Mouse (Mus musculus): ENCODE measurements around the gene Tfr2.

Gene Tfr2

GRCm38 (mm10) chr5:137537461-137537860 is 32.2 kb upstream of the Tfr2 start:
- DNase-seq (ENCODE audit: low spot score in 2 of 2): no peak

GRCm38 (mm10) chr5:137539291-137539801 is 30.3 kb upstream of the Tfr2 start:
- no peak for DNase-seq (ENCODE audit: low spot score in 2 of 2)

- no peak for DNase-seq (ENCODE audit: low spot score in 2 of 2)
These were observed 28.6 kb upstream of the Tfr2 start for GRCm38 (mm10) chr5:137540991-137541390.

DNA sequence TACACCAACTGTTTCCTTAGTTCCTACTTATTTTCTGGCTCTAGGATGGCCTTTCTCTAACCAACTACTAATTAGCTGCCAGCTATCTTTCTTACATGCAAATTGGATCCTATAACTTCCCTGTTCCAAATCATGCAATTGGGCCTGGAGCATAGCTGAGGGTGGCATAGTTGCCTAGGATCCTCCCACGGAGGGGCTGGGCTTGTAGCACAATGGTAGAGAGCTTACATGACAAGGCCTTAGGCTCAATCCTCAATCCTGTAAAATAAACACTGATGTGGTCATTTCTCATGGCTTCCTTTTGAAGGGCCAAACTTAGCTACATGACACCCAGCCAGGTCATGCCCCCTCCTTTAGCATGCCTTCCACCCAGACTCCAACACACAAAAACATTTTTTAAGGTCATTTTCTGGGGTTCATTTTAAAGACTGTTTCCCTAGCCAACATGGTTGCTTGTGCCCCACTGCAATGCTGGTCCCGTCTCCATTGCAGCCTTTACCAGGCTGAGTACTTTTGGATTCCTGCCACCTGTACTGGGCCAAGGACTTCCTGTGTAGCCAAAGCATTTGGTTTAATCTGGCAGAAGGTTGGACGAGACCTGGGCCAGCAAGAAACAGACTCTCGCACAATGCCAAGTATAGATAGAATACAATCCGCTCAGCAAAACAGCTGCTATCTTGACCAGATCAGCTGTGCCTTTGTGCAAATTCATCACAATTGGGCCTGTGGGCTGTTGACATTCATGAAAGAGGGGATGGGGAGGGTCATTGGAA is 27.7 kb upstream of the Tfr2 start:
- DNase-seq (ENCODE audit: low spot score in 2 of 2): no peak

DNA sequence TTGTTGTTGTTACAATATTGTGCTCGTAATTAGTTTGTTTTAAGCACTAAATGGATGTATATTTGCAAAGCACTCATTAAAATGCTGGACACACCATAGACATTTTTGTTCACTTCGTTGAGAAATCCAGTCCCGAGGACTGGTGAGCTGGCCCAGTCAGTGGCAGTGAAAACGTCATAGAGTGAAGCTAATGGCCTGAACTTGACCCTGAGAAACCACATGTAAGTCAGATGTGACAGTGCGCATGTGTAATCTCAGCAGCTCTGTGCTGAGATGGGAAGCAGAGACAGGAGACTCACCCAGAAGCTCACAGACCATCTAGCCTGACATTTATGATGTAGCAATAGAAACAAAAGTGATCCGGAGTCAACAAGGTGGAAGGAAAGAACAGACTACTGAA is 24.7 kb upstream of the Tfr2 start:
- no peak for DNase-seq (ENCODE audit: low spot score in 2 of 2)

DNA sequence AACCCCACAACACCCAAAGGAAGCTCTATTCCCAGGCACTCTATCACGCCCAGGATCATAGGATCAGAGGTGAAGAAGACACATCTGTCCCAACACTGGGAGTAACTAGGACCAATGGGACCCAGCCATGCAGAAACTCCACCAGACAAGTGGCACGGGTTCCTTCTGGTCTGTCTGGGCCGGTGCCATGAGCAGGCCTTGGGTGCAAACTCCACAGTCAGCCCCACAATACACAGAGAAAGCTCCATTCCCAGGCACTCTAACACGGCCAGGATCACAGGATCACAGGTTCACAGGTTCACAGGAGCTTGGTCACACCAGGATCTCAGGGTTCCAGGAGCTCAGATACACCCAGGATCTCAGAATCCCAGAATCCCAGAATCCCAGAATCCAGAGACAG is 24.0 kb upstream of the Tfr2 start:
- no peak for DNase-seq (ENCODE audit: low spot score in 2 of 2)

DNA sequence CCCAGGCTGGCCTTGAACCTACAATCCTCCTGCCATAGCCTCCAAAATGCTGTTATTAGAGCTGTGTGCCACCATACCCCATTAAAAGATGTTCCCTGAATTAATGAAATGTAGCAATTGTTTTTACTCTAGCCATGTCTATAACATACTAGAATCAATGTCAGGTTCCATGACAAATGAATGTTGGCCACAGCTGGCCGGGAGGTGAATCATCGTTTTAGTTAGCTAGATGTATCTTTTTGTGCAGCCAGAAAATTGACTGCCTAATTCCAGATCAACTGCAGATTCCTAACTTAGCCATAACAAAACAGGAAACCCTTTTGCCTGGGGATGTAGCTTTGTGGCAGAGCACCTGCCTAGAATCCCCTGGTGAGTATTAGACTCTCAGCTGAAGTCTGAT is 19.8 kb upstream of the Tfr2 start:
- DNase-seq (ENCODE audit: low spot score in 2 of 2): no peak

DNA sequence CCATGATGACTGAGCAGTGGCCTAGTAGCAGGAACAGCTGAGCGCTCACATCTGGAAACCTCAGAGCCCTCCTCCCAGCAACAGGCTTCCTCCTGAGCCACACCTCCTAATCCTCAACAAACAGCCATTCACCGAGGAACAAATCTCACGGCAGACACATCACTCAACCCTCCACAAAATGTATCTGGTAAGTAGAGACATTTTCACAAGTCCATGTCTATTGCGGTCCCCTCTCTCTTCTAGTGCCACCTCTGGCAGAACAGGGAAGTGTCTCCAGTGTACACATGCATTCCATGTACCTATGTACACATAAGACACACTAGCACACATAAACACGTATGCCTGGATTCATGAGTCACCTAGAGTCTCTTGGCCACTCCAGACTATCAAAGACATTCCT is 18.5 kb upstream of the Tfr2 start:
- DNase-seq (ENCODE audit: low spot score in 2 of 2): no peak

- no peak for DNase-seq (ENCODE audit: low spot score in 2 of 2)
These were observed 16.6 kb upstream of the Tfr2 start for GRCm38 (mm10) chr5:137553000-137553399.

DNA sequence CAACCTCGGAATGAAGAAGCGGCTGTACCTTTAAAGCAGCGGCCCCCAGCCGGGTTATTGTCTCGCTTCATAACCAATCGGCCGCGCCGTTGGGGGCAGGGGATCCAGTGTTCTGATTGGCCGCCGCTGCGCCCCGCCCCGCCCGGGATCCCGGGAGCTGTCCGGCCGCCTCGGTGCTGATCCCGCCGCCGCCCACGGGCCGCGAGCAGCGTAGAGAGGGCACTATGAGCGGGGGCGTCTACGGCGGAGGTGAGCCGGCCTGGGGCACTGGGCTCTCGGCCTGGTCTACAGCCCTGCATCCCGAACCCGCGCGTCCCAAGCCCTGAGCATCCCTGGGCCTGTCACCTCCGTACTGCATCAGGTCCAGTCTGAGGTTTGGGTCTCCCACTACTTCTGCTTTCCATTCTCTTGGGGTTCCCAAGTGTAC is 16.2 kb upstream of the Tfr2 start, which contains the start of gene Actl6b:
Gene Actl6b (plus strand): TSS at position 107 of the 427 bp plus-strand sequence.
- DNase-seq (ENCODE audit: low spot score in 2 of 2): no peak

GRCm38 (mm10) chr5:137553898-137554297 is 15.7 kb upstream of the Tfr2 start:
- no peak for DNase-seq (ENCODE audit: low spot score in 2 of 2)

DNA sequence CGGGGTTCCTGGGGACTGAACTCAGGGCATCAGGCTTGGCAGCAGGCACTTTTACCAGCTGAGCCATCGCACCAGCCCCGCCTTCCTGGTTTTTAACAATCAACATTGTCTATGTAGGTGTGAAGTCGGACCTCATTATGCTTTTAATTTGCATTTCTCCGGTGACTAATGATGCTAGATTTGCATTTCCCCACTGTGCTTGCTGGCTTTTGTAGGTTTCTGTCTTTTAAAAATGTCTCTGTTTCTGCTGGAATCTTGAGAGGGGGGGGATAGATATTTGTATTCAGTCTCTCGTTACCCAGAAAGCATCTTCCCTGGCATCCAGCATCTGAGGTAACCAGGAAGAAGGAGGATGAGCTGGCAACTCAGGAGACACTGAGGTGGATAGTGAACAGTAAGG is 8.1 kb upstream of the Tfr2 start:
- DNase-seq (ENCODE audit: low spot score in 2 of 2): no peak

DNA sequence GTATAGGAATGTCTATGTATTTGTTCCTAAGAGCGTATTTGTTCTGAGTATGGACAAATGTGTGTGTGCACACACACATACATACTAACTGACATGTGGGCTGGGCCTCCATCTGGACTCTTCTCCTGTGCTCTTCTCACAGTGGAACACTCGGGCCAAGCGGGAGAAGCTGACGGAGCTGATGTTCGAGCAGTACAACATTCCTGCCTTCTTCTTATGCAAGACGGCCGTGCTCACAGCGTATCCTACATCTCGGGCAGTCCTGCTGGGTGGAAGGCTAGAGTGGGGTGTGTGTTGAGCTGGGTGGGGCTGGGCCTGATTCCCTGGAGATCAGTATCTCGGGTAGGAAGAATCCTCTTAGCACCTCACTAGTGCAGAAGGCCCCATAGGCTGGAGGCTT is 6.7 kb upstream of the Tfr2 start:
- no peak for DNase-seq (ENCODE audit: low spot score in 2 of 2)

GRCm38 (mm10) chr5:137565744-137566143 is 3.9 kb upstream of the Tfr2 start:
- DNase-seq (ENCODE audit: low spot score in 2 of 2): no peak

DNA sequence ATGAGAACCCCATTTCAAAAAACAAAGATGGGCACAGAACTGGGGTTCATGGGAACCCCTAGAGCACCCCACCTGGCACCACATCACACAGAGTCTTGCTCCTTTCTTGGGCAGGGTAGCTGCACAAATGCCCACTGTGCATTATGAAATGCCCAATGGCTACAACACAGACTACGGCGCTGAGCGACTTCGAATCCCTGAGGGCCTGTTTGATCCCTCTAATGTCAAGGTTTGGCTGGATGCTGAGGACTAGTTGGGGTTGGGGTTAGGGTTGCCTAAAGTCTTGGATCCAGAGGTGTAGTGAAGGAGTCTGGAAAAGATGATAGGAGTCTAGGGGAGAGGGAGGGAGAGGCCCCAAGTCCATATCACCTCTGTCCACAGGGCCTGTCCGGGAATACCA is 3.2 kb upstream of the Tfr2 start:
- no peak for DNase-seq (ENCODE audit: low spot score in 2 of 2)

GRCm38 (mm10) chr5:137568223-137568798 is 1.3 kb upstream of the Tfr2 start:
- DNase-seq (ENCODE audit: low spot score in 2 of 2): no peak

GRCm38 (mm10) chr5:137569031-137569430 is 609 bp upstream of the Tfr2 start:
- DNase-seq (ENCODE audit: low spot score in 2 of 2): no peak

GRCm38 (mm10) chr5:137570181-137570580 is 541 bp downstream of the Tfr2 start:
- no peak for DNase-seq (ENCODE audit: low spot score in 2 of 2)

DNA sequence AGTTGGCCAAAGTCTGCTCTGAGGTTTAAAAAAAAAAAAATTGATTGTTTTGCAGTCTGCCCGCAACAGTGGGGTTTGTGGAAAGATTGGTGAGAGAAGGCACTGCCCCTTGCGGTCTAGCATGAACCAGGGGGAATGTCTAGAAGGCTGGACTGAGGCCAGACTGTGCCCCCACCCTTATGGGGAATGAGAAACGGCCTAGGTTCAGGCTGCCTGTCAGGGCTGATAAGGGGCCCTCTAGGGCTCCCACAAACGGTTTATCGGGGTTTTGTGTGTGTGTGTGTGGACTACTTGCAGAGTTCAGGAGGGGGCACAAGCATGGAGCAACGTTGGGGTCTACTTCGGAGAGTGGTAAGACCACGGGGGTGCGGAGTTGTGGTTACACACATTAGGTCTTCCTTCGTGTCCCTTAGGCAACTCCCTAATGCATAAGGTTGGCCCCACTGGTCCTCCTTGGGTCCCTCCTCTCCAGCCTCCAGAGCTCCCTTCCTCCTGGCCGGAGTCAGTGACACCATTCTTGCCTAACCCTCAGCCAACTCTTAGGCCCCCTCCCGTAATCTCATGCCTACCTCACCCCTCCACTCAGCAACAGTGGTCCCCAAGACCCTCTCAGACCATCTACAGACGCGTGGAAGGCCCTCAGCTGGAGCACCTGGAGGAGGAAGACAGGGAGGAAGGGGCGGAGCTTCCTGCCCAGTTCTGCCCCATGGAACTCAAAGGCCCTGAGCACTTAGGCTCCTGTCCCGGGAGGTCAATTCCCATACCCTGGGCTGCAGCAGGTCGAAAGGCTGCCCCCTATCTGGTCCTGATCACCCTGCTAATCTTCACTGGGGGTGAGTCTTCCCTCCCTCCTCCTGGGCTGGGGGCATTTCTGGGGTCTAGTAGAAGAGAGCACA is 1.3 kb downstream of the Tfr2 start:
- no peak for DNase-seq (ENCODE audit: low spot score in 2 of 2)

- peak; percentile 16 to 38 for DNase-seq (ENCODE audit: low spot score in 2 of 2)
These were observed 4.8 kb downstream of the Tfr2 start for GRCm38 (mm10) chr5:137574470-137574901.

GRCm38 (mm10) chr5:137580246-137580645 is 10.6 kb downstream of the Tfr2 start:
- no peak for DNase-seq (ENCODE audit: low spot score in 2 of 2)

DNA sequence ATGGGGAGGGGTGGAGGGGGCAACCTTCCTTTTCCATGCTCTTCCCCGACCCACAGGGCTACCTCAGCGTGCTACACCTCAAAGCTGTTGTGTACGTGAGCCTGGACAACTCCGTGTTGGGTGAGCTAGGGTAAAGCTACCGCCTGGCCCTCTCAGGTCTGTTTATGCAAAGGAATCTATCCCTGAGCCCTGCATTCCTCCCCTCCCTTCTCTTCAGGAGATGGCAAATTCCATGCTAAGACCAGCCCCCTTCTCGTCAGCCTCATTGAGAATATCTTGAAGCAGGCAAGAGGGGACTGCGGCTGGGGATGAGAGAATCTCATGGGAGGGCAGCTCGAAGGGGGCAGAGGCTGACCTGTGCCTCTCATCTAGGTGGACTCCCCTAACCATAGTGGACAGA is 13.1 kb downstream of the Tfr2 start:
- no peak for DNase-seq (ENCODE audit: low spot score in 2 of 2)
